Mouse (Mus musculus) bone marrow, adult 2 months (tissue): Measurements from ENCODE around the gene Scaper.

Experiments used
- CTCF ChIP-seq: fragments of 200-500 bp; IDR thresholded peaks from 2 replicates; pipeline ENCODE4 v1.5.1; 2011; ENCODE audit warnings: low read length, control low read depth; ENCODE audit not compliant: control insufficient read depth, insufficient read depth
- POLR2A ChIP-seq: fragments of 200-500 bp; IDR thresholded peaks from 2 replicates; pipeline ENCODE4 v1.6.1; 2011; ENCODE audit warnings: low read depth, mild to moderate bottlenecking, control low read depth, low read length, borderline replicate concordance; ENCODE audit not compliant: control insufficient read depth

DNA sequence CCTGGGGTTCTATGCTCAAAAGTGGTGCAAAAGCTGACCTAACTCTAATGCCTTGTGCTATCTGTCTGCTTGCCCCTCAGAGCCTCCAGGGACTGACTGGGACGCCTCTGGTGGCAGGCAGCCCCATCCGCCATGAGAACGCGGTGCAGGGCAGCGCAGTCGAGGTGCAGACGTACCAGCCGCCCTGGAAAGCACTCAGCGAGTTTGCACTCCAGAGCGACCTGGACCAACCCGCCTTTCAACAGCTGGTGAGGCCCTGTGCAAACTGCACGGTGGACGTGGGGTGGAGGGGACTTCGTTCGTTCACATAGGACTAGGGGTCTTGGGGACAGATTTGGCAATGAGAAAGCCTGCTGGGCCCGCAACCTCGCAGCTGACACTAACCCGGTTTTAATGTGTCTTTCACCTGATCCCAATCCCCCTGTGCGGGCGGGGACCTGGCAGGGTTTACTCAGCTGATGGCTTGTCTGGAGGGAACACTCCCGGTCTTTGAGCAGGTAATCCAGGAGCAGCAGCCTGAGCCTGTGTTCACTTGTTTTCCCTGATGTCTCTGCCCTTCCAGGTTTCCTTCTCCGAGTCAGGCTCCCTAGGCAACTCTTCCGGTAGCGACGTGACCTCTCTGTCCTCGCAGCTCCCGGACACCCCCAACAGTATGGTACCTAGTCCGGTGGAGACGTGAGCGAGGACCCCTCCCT, 392.9 kb downstream of the Scaper start:
- TF ChIP-seq CTCF (no peak), POLR2A (no peak)
